Mouse (Mus musculus) layer of hippocampus, adult 9-10 months (tissue): ENCODE results near the gene Zfp536.
"Not testable (repeated sequence)": the region's sequence is repeated elsewhere in the genome, so short reads cannot be mapped to it uniquely, and the experiment has no call there.

Source experiments
- DNase-seq: peaks from one replicate; pipeline ENCODE4 v3.0.0; 2022; ENCODE audit warnings: low spot score

Zfp536 gene

DNA sequence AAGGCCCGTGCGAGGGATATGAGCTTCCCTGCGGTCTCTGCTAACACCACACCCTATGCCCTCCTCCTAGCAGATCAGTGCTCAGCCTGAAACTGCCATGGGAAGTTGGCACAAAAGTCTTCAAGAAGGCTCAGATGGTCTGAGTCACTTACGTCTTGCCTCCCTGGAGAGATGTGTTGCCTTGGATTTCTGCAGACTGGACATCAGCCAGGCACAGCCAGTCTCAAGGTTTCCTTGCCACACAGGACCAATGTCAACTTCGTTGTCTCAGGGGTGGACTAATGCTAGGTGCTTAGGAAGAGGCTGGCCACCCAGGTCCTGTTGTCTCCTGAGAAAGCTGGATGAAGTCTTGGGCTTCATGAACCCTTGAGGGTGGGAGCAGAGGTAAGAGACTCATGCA lies 14.6 kb downstream of the Zfp536 start:
- DNase-seq, result no peak

DNA sequence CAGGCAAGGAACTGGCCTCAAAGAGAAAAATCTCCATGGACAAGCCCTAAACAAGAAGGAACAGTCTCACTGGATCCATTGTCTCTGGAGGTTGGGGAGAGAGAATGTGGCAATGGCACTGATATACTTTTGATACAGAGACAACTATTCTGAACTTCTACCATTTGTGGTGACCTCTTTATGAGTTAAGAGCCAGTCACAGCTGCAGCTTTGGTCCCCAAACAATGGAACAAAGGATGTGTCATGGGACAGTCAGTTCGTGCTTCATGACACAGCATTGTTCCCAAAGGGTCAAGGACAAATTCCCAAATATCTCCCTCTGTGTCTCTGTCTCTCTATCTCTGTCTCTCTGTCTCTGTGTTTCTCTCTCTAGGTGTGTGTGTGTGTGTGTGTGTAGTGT lies 20.4 kb downstream of the Zfp536 start:
- no peak for DNase-seq

DNA sequence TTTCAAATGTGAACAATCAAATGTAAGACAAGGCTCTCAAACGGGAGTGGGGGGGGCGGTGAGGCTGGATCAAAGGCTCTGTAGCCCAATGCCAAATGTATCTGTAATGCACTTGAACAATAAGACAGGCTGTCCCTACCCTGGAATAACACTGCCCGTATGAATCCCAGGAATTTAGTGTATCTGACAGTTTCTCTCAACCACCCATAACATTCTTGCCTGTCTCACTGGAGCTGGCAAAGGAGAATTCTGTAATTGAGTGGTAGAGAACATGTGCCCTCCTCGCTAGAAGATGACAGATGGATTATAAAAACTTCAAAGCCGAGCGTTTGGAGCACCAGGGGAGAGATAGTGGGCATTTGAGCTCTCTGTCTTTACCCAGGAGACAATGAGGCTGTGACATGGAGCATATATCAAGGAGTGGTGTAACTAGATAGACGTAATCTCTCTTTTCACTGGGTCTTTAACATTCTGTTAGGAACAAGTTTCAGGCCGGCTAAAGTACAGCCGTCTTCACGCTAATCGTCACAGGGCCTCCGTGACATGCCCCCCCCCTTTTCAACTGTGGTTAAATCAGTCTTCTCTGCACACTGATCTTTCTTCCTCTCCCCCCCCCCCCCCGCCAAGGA lies 27.2 kb downstream of the Zfp536 start:
- no peak for DNase-seq

DNA sequence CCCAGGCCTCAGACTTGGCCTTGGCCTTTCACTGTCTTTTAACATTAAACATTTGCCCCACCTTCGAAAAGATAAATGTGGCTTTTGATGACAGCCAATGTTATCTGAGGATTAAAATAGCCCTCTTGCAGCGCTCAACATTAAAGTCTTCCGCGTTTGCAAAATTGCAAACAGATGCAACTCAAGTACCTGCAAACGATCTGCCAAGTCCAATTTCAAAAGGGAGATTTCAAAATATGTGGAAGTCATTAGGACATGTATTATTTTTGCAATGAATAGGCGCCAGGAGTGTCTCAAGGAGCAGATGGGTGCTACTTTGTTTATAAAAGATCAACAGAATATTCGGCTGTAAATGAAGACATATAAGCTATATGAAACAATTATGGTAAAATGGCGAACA lies 30.1 kb downstream of the Zfp536 start:
- no peak for DNase-seq

DNA sequence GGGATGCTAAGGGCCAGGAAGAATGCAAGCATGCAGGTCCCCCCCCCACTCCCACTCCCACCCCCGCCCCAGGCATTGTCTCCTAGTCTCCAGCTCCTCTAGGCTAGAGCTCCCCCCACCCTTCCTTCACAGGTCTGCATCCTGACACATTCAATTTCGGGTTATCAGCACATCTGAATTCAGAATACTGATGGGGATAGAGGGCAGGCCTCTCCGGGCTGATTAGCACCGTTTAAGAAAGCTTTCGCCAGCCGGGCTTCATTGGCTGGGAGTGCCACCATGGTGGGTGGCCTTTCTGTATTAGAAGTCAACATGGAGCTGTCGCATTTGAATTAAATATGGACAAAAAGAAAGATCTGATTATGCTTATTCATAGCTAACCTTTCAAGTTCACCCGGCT lies 36.2 kb downstream of the Zfp536 start:
- no peak for DNase-seq

DNA sequence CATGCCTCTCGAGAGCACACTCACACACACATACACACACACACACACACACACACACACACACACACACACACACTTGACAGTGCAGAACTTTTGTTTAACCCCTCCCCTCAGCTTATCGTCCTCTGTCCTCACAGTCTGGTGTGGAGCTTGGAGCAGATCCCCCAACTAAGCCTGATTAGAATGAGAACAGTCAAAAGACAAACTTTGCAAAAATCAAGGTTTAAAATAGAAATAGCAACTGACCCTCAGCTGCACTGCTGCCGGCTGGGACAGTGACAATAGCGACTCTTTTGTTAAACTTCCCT lies 37.1 kb downstream of the Zfp536 start:
- DNase-seq, result no peak

DNA sequence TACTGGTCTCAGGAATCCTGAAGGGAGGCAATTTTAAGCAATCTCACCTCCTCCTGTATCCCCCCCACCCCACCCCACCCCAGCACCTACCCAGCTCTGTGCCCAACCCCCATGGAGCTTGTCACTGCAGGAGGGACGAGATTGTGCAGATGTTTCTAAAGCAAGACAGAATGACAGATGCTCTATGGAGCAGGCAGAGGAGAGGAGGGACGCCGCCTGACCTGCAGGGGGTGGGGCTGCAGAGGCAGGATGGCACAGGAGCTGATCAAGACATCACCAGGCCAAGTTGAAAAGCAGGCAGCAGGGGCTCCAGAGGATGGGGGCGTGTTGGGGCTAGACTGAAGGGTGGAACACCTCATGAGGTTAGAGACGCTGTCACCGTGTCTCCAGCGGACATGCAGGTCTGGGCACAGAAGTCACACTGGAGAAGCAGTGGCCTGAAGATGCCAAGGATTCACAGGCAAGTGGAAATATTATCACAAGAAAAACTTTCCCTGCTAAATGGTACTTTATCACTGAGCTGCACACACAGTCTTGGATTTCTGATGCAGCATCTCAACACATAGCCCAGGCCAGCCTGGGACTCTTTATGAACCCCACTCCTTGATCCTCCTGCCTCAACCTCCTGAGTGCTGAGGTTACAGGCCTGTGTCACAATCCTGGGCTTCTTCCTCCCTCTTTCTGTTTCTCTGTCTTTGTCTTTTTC lies 37.6 kb downstream of the Zfp536 start:
- DNase-seq, result no peak

DNA sequence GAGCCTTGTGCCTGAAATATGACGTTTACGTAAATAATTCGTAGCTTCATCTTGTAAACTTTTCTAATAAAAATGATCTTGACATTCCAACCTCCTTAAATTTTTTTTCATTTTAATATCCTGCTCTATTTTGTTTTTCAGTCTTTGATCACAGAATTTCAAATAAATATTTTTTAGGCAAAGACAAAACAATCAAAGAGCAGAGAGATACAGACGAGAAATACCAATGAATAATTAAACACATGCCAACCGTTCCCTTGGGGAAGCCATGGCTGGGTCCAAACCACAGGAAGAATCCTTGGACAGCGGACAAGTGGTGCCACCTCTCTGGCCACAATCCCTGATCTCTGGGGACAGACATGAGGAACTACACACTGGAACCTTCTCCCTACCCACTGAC lies 38.3 kb downstream of the Zfp536 start:
- no peak for DNase-seq

DNA sequence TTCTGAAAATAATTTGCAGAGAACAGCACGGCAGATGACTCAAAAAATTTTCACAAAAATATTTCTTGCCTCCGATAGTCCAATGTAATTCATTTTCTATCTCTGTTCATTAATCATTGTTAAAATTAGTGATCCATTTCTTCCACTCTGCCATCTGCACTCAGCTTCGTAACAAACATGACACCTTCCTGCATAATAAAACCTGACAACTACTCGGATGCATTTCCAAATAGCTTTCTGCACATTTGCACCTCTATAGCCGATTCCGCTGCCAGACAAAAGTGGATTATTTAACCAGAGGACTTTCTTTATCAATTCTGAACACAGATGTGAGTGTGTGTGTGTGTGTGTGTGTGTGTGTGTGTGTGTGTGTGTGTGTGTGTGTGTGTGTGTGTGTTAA lies 38.9 kb downstream of the Zfp536 start:
- no peak for DNase-seq

DNA sequence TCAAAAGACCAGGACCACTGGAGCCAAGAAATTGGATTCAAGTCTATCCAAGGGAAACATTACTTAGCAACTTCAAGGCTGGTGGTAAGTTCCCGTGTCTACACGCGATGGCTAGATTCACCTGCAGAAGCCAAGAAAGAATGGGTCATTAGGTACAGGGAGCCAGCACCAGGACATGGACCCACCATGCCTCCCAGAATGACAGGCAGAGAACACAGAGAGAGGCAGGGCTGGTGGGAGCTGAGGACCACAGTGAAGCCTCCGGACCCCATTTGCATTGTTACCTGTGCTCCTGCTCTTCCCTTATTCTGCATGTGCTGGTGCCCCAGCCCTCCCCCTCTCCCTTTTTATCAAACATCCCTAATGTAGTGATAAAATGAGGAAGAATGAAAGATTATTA lies 39.4 kb downstream of the Zfp536 start:
- DNase-seq, result no peak

DNA sequence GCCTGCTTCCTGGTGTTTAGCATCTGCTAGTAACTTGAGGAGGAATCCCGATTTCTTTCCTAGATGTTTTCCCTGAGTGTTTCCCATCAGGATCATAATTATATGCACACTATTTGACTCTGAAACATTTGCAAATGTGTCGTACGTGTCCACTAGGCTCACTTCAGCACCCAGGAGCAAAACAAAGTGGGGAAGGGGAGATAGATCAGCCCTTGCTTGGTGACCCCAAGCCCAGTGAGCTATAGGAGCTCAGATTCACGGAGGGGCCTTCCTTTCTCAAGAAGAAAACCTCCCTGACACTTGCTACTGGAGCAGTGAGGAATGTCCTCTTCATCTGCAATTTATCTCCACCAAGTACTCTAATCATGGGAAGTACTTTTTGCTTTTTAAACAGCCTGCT lies 40.7 kb downstream of the Zfp536 start:
- no peak for DNase-seq

DNA sequence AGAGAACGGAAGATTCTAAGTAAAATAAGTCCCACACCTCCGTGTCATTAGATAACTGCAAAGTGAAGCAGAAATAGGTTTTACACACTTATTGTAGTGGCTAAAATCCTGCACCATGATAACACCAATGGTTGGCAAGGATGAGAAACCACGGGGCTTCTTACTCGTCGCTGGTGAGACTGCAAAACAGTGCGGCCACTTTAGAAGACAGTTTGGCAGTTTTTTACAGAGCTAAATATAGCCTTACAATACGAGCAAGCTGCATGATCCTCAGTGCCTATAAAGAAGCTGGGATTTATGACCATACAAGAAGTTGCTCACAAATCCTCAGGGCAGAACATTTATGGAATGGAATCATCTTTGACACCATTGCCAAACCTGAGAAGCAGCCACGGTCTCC lies 45.7 kb downstream of the Zfp536 start:
- DNase-seq, result no peak

DNA sequence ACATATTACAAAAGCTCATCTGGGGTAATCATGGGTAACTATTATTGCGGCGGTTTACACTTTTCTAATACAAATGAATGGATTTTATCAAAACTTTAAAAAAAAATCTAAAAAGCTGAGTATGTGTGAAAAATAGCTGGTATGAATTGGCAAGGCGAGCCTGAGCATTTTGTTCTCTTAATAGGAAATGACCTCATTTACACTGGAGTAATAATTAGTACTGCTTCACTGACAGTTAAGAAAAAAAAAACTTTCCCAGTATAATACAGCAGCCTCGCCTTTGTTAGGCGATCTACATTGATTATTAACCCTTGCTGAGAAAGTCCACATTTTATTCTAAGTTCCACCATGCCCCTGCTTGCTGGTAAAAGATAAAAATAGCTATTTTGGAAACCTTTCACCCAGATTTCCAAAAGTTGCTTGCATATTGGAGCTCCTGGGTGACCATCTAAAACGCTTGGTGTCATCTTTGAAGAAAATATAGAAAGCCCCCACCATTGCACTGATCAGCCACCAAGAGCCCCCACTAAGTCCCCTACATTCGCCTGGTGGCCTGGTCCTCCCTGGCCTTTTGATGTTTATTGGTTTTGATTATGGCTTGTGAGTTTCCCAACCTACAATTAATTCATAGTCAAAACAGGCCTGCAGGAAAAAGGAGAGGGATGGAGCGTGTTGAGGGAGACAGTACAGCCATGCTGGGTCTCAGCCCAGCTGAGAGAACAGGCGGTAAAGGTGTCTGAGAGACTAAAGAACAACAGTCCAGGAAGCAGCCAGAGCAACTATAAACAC lies 49.2 kb downstream of the Zfp536 start:
- no peak for DNase-seq

DNA sequence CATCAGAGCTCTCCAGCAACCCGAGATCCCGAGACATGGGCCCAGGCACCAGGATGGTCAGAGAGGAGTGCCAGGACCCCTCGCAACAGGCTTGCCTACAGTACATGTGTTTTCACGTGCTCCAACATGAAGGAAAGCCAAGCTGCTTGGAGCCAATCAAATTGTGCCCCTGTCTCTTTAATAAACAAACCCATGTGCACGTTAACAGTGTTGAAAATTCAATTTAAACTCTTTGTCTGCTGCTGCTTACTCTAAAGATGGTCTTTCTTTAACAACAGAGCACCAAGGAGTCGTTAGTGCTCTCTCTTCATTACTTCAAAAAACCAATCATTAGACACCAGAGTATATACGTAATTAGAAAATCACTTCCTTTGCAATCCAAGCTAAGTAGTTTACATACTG lies 50.2 kb downstream of the Zfp536 start:
- DNase-seq, result no peak

DNA sequence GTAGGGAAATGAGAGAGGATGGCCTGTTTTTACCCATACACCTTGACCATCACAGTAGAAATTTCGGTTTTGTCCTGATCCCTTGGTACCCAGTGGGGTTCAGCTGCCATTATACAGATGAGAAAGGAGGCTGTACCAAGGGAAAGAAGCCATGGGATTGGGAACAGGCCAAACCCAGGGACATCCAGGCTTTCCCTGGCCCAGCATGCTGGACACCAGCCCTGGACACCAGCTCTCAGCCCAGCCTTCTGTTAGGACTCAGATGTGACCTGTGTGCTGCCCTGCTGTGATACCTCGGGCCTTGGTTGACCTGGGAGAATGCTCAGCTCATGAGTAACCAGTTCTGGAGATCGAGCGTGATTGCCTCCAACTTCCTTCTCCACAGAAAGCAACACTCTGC lies 51.8 kb downstream of the Zfp536 start:
- DNase-seq, result no peak

DNA sequence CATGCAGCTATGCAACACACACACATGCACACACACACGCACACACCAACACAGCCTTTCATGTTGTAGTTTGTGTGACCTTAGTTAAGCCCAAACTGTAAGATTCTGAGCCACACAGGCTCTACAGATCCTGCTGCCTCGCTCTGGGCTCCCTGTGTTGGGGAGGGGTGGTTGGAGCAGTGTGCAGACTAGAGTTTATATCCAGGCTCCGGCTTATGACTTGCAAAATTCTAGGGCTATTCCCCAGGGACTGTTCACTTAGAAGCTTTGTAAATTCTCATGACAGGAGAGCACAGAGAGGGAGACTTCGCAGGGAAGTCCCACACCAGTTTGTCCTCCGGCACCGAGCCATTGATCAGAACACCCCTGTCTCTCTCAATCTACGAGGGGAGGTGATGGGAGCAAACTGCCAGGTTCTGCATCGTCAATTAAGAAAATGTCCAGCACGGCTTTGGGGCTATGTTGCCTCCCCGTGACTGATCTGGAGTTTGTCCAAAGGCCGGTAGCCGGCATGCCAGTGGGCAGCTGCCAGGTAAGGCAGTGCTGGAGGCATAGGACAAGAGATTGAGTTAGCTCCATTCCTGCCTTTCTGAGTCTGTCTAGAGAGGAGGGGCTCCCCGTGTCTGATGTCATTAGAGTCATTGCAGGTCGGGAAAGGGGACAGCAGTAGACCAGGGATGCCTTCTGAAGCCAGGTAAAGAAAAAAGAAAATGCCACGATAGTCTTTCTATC lies 54.6 kb downstream of the Zfp536 start:
- no peak for DNase-seq

DNA sequence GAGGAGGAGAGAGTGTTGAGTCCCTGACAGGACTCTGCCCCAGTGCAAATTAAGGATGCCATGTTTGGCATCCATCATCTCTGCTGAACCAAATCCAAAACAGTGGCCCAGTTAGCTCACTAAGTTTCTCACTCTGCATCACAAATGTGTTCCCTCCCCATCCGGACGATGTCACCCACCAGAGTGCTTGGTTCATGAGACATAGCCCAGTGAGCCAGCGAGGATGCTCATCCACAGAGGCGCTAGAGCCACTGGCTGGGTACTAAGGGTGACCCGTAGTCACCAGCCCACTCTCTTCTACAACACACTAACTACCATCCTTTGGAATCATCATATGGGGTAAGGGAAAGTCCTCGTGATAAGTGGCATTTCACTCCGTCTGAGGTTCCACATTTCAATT lies 56.4 kb downstream of the Zfp536 start:
- no peak for DNase-seq

DNA sequence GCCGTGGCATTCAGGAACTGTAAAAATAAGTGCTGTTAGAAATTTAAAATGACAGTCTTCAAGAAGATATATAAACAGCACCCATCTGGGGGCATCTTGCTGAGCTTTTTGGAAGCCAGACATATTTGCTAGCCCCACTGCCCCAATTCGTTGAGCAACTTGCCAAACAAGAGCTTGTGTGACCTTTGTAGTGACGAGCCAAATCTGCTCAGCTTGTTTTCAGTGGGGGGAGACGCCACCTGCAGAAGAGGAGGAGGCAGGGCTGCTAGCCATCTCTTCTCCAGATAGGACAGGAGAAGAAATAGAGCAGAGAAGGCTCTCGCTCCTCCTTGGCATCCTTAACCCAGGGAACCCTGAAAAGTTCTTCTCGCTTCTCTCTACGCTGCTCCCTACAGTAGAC lies 56.8 kb downstream of the Zfp536 start:
- DNase-seq, result no peak

DNA sequence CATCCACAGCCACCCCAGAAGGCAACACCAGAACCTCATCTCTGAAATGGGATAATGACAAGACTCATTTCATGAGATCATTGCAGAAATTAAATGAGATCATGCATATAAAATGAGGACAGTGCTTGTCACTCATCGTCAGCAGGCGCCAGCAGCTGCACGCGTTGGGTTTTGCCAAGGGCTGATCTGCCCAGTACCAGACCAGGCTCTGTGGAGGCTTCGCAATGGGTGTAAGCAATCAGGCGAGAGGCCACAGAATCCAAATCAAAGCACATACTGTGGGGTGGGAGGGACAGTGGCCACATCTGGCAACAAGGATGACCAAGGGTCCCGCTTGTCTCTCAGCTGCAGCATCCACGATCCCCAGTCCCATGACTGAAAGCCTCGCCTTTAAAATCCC lies 69.0 kb downstream of the Zfp536 start:
- peak; percentile 10 for DNase-seq

DNA sequence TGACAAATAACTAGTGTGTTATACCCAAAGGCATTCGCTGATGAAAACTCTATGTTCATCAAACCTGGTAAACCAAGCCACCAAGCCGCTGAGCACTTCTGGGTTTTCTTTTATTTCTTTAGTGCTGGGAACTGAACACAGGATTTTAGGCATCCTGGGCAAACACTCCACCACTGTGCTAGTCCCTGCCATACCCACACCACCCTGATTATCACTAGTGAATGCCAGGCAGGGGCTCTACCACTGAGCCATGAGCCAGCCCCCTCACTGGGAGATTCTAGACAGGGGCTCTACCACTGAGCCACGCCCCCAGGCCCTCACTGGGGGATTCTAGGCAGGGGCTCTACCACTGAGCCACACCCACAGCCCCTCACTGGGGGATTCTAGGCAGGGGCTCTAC lies 76.1 kb downstream of the Zfp536 start:
- not testable (repeated sequence) for DNase-seq

DNA sequence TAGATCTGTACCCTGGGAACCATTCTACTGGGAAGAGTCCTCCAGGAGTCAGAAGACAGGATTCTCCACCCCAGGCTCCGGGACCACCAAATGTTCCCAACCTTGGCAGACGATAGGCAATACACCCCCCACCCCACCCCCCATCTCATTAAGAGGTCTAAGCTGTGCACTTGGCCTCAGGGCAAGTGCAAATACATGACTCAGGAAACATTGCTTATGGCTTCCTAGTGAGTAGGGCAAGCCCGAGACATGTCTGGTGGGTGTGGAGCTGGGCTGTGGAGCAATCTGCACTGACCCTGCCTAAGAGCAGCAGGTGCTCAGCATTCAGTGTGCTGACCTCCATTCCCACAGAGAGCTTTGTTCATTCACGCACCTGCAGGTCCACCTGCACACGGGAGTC lies 78.4 kb downstream of the Zfp536 start:
- no peak for DNase-seq

DNA sequence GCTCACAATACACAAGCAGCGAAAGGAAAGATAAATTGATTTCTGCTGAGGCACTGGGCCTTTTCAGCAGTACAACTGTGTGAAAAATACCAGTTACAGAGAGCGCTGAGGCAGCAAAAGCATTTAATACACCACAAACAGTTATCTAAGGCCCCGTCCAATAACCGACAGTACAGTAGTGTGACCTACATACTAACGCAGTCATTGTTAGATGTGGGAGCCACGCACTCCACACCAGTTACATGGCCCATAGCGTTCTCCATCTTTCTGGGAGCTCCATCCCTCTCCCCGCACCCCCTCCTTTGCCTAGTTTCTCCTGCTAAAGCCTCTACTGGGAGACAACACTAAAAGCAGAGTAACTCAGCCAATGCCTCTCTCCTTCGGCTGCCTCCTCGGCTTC lies 82.8 kb downstream of the Zfp536 start:
- no peak for DNase-seq
